Mouse (Mus musculus) megakaryocyte, embryonic 14.5 days (primary cell): ENCODE measurements around the gene Rapgef4.

ENCODE experiments used
- FLI1 ChIP-seq: IDR thresholded peaks from 2 replicates; pipeline ENCODE4 v1.6.1; 2012; ENCODE audit warnings: low read length, inconsistent platforms, mixed read lengths
- GATA1 ChIP-seq: IDR thresholded peaks from 3 replicates; pipeline ENCODE4 v1.6.1; 2012; ENCODE audit warnings: mixed read lengths, low read length, inconsistent platforms, borderline replicate concordance

DNA sequence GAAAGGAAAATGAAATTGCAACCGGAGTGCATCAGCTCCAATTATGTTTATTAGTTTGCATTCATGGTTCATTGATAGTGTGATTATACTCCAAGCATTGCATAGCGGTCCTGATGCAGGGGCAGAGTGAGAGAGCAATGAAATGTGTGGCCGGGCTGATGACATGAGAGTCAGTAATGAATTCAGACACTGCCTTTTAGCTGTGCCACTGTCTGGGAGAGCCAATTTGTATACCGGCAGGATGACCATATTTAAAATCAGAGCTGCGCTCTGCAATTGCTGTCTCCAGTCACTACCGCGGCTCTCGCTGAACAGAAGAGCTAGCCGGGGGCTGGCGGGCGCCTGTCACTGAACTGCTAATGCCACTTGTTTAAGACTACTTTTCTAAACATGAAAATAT is 197.5 kb downstream of the Rapgef4 start:
- TF ChIP-seq FLI1 (no peak), GATA1 (no peak)
